Mouse (Mus musculus) kidney, postnatal 0 days (tissue): Measurements from ENCODE around the gene Adprhl1. TPM values are rescaled to one million over a fixed set of nuclear protein-coding genes. Genes with fewer than 3 reads are reported as not detected.

ENCODE experiments used
- ATAC-seq: fragments of 200-750 bp; cut with Nextera tagmentation; replicated peaks from 2 replicates; pipeline ENCODE4 v1.8.0; 2017; ENCODE audit warnings: low read depth, moderate number of reproducible peaks, moderate TSS enrichment, moderate library complexity; ENCODE audit not compliant: low FRiP score
- DNase-seq: peaks from one replicate; pipeline ENCODE4 v3.0.0-alpha.2; 2016; ENCODE audit warnings: low spot score
- H3K27ac ChIP-seq: fragments of 300-500 bp; sonication (generic); 2 replicates; pipeline ENCODE4 v1.5.1; 2014; ENCODE audit warnings: mild to moderate bottlenecking
- H3K27me3 ChIP-seq: fragments of 300-500 bp; sonication (generic); 2 replicates; pipeline ENCODE4 v1.6.1; 2014; ENCODE audit warnings: low read length, mixed read lengths; ENCODE audit not compliant: insufficient read depth
- H3K36me3 ChIP-seq: fragments of 300-500 bp; sonication (generic); 2 replicates; pipeline ENCODE4 v1.6.1; 2014; ENCODE audit warnings: low read length, mixed read lengths; ENCODE audit not compliant: insufficient read depth
- H3K4me1 ChIP-seq: fragments of 300-500 bp; sonication (generic); replicated peaks from 2 replicates; pipeline ENCODE4 v1.6.1; 2014; ENCODE audit warnings: antibody characterized with exemption, low read length, mixed read lengths; ENCODE audit not compliant: insufficient read depth
- H3K4me2 ChIP-seq: fragments of 300-500 bp; sonication (generic); 2 replicates; pipeline ENCODE4 v1.6.1; 2014; ENCODE audit warnings: mild to moderate bottlenecking, low read length, moderate library complexity, mixed read lengths
- H3K4me3 ChIP-seq: fragments of 300-500 bp; sonication (generic); replicated peaks from 2 replicates; pipeline ENCODE4 v1.5.1; 2014; ENCODE audit warnings: low read depth, low read length
- H3K9ac ChIP-seq: fragments of 300-500 bp; sonication (generic); 2 replicates; pipeline ENCODE4 v1.6.1; 2014; ENCODE audit warnings: low read depth, low read length
- H3K9me3 ChIP-seq: fragments of 300-500 bp; sonication (generic); replicated peaks from 2 replicates; pipeline ENCODE4 v1.6.1; 2016; ENCODE audit warnings: low read length, inconsistent platforms, mixed read lengths
- CTCF ChIP-seq: IDR thresholded peaks from 2 replicates; pipeline ENCODE4 v1.5.1; 2016; ENCODE audit warnings: antibody characterized with exemption, low read depth, mild to moderate bottlenecking, moderate library complexity
- WGBS: fragments of 180-500 bp; shearing (Covaris S2); extraction: QIAGEN DNeasy Blood & Tissue Kit; methylation state at CpG from one replicate; pipeline ENCODE4 v1.1.7; 2014; 5-methylcytosine and 5-hydroxymethylcytosine counted together
- polyA plus RNA-seq: library from polyadenylated mRNA; unstranded; fragments of >200 nt; fragmentation: Nextera tagmentation; extraction: Ambion mirVana; gene quantifications from 2 replicates; pipeline ENCODE4 v1.2.1, GENCODE M21; 2015

Gene Adprhl1
- polyA plus RNA-seq, 1 experiment from 2014 or later = not detected

GRCm38 (mm10) chr8:13202806-13203205, 51.2 kb downstream of the Adprhl1 start:
- no peak overlapping the region for H3K4me3 ChIP-seq
- no peak overlapping the region for H3K27ac ChIP-seq
- peaks cover 6% of the 10 kb centered on the region; the same call in 1 of the 2 replicates for H3K4me1 ChIP-seq
- ATAC-seq (no peak), DNase-seq (no peak)
- H3K36me3 ChIP-seq = no peaks in the 10 kb centered on the region
- 89% methylated on average over 3 of the region's 3 CpGs for WGBS
- H3K9me3 ChIP-seq = no peaks in the 10 kb centered on the region
- no peak overlapping the region for H3K9ac ChIP-seq
- TF ChIP-seq CTCF = no peak
- no peaks in the 10 kb centered on the region for H3K27me3 ChIP-seq
- no peak overlapping the region for H3K4me2 ChIP-seq

GRCm38 (mm10) chr8:13202041-13202440, 51.9 kb downstream of the Adprhl1 start:
- TF ChIP-seq CTCF = no peak
- H3K4me3 ChIP-seq = no peak overlapping the region
- ATAC-seq (no peak), DNase-seq (no peak)
- no peaks in the 10 kb centered on the region for H3K27me3 ChIP-seq
- no peak overlapping the region for H3K27ac ChIP-seq
- no peak overlapping the region for H3K9ac ChIP-seq
- no peaks in the 10 kb centered on the region for H3K9me3 ChIP-seq
- H3K4me1 ChIP-seq = peaks cover 6% of the 10 kb centered on the region; the same call in 1 of the 2 replicates
- 43% methylated on average over 3 of the region's 3 CpGs for WGBS
- no peaks in the 10 kb centered on the region for H3K36me3 ChIP-seq
- H3K4me2 ChIP-seq = no peak overlapping the region

GRCm38 (mm10) chr8:13201013-13201334, 53.0 kb downstream of the Adprhl1 start:
- peak overlapping the region; percentile 66; the same call in 1 of the 2 replicates for H3K9ac ChIP-seq
- H3K9me3 ChIP-seq = no peaks in the 10 kb centered on the region
- ATAC-seq (no peak), DNase-seq (no peak)
- H3K4me2 ChIP-seq = peak overlapping the region; percentile 92
- TF ChIP-seq CTCF = no peak
- peak overlapping the region; percentile 47; the same call in 1 of the 2 replicates for H3K27ac ChIP-seq
- H3K27me3 ChIP-seq = no peaks in the 10 kb centered on the region
- H3K36me3 ChIP-seq = no peaks in the 10 kb centered on the region
- WGBS = 1% methylated on average over 18 of the region's 18 CpGs
- H3K4me3 ChIP-seq = peak overlapping the region; percentile 73
- H3K4me1 ChIP-seq = peaks cover 6% of the 10 kb centered on the region; the same call in 1 of the 2 replicates

- H3K9me3 ChIP-seq = no peaks in the 10 kb centered on the region
- WGBS = under 1% methylated on average over 58 of the region's 58 CpGs
- H3K4me2 ChIP-seq = peak within 1 kb of the TSS; percentile 92
- H3K27ac ChIP-seq = peak within 1 kb of the TSS; percentile 47
- DNase-seq = peak; percentile 24
- H3K4me1 ChIP-seq = peaks cover 6% of the 10 kb centered on the region; the same call in 1 of the 2 replicates
- H3K27me3 ChIP-seq = no peaks in the 10 kb centered on the region
- no peak for TF ChIP-seq CTCF
- no peaks in the 10 kb centered on the region for H3K36me3 ChIP-seq
- H3K4me3 ChIP-seq = peak within 1 kb of the TSS; percentile 73
- peak within 1 kb of the TSS; percentile 66 for H3K9ac ChIP-seq
- ATAC-seq = peak; percentile 81
Measured at GRCm38 (mm10) chr8:13200301-13201012, 53.5 kb downstream of the Adprhl1 start, which contains the start of gene Grtp1. Grtp1 (minus strand) TSS chr8:13200620.

GRCm38 (mm10) chr8:13199385-13200061, 54.4 kb downstream of the Adprhl1 start:
- DNase-seq (no peak), ATAC-seq (no peak; the same call in 1 of the 2 replicates)
- WGBS = 32% methylated on average over 14 of the region's 14 CpGs
- Histone ChIP-seq H3K36me3 (no peaks in the 10 kb centered on the region), H3K4me2 (peak overlapping the region; percentile 92), H3K4me3 (peak overlapping the region; percentile 73), H3K9me3 (no peaks in the 10 kb centered on the region), H3K27ac (no peak overlapping the region), H3K4me1 (peaks cover 6% of the 10 kb centered on the region; the same call in 1 of the 2 replicates), H3K27me3 (no peaks in the 10 kb centered on the region), H3K9ac (peak overlapping the region; percentile 66; the same call in 1 of the 2 replicates)
- no peak for TF ChIP-seq CTCF

- Histone ChIP-seq H3K27ac (no peak overlapping the region), H3K4me3 (no peak overlapping the region), H3K4me2 (no peak overlapping the region), H3K4me1 (peaks cover 6% of the 10 kb centered on the region; the same call in 1 of the 2 replicates), H3K36me3 (no peaks in the 10 kb centered on the region), H3K9ac (no peak overlapping the region), H3K27me3 (no peaks in the 10 kb centered on the region), H3K9me3 (no peaks in the 10 kb centered on the region)
- ATAC-seq (no peak), DNase-seq (no peak)
- TF ChIP-seq CTCF = no peak
- 70% methylated on average over 5 of the region's 5 CpGs for WGBS
Measured at GRCm38 (mm10) chr8:13197493-13197892, 56.5 kb downstream of the Adprhl1 start.
